Mouse (Mus musculus) frontal cortex, postnatal 25 days (tissue): ENCODE results near the gene Timd2.
"Not testable (repeated sequence)": the region's sequence is repeated elsewhere in the genome, so short reads cannot be mapped to it uniquely, and the experiment has no call there.

ENCODE experiments used
- DNase-seq, 2 experiments: peaks; one replicate each; pipeline ENCODE4 v3.0.0; 2022; ENCODE audit warnings: low spot score in 2 of 2

The Timd2 gene

GRCm38 (mm10) chr11:46706664-46707356 is at the start of gene Timd2:
Timd2 (minus strand) TSS chr11:46707061.
- no peak for DNase-seq

GRCm38 (mm10) chr11:46755714-46756113 is 48.9 kb upstream of the Timd2 start:
- not testable (repeated sequence) for DNase-seq

GRCm38 (mm10) chr11:46754669-46755068 is 47.8 kb upstream of the Timd2 start:
- DNase-seq = no peak

GRCm38 (mm10) chr11:46753662-46754061 is 46.8 kb upstream of the Timd2 start:
- no peak for DNase-seq

GRCm38 (mm10) chr11:46747996-46748395 is 41.1 kb upstream of the Timd2 start:
- DNase-seq = no peak

- DNase-seq = no peak
These were observed 34.9 kb upstream of the Timd2 start for GRCm38 (mm10) chr11:46741716-46742115.

- no peak for DNase-seq
These were observed 34.0 kb upstream of the Timd2 start for GRCm38 (mm10) chr11:46740886-46741285.

GRCm38 (mm10) chr11:46739501-46739900 is 32.6 kb upstream of the Timd2 start:
- DNase-seq = no peak

GRCm38 (mm10) chr11:46735076-46735475 is 28.2 kb upstream of the Timd2 start, which contains the start of gene Havcr1:
Havcr1 (plus strand) TSS chr11:46735080.
- not testable (repeated sequence) for DNase-seq

GRCm38 (mm10) chr11:46734617-46735016 is 27.8 kb upstream of the Timd2 start:
- DNase-seq = no peak

GRCm38 (mm10) chr11:46733242-46733789 is 26.5 kb upstream of the Timd2 start:
- no peak for DNase-seq

GRCm38 (mm10) chr11:46731541-46732070 is 24.7 kb upstream of the Timd2 start:
- DNase-seq = no peak

GRCm38 (mm10) chr11:46698830-46699229 is 8.0 kb downstream of the Timd2 start:
- no peak for DNase-seq

GRCm38 (mm10) chr11:46698278-46698655 is 8.6 kb downstream of the Timd2 start:
- DNase-seq = no peak

GRCm38 (mm10) chr11:46697433-46698277 is 9.2 kb downstream of the Timd2 start:
- no peak for DNase-seq

GRCm38 (mm10) chr11:46695849-46696248 is 11.0 kb downstream of the Timd2 start:
- not testable (repeated sequence) for DNase-seq

GRCm38 (mm10) chr11:46690136-46690535 is 16.7 kb downstream of the Timd2 start:
- DNase-seq = no peak

- DNase-seq = no peak
These were observed 23.1 kb downstream of the Timd2 start for GRCm38 (mm10) chr11:46683723-46684122.

- no peak for DNase-seq
These were observed 24.0 kb downstream of the Timd2 start for GRCm38 (mm10) chr11:46682842-46683241.

GRCm38 (mm10) chr11:46667938-46668337 is 38.9 kb downstream of the Timd2 start:
- DNase-seq = no peak

GRCm38 (mm10) chr11:46667105-46667504 is 39.8 kb downstream of the Timd2 start:
- DNase-seq = no peak
